Mouse (Mus musculus): ENCODE results near the gene Cadm2. TPM values are rescaled to one million over a fixed set of nuclear protein-coding genes. Genes with fewer than 3 reads are reported as not detected.

Gene Cadm2
- total RNA-seq, 1 experiment from 2014 or later, result not detected

DNA sequence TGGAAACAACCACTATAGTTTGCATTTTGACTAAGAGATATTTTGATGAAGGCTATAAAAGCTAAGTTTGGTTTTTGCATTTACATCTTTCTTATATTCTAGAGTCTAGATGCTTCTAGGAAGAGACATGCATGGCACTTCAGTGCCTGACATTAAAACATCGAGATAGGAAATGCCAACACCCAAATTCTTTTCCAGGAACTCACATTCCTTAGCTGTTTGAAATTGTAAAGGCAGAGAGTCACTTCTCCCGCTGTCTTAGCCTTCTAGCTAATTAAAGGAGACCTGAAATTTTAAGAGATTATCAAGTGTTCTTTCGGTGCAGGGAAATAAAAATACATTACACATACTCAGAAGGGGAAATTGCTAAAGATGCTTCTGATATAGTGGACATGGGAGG is 649.8 kb downstream of the Cadm2 start:
- ATAC-seq (replicated peaks; ENCODE audit: low read depth, poor library complexity, severe bottlenecking), result no peak

DNA sequence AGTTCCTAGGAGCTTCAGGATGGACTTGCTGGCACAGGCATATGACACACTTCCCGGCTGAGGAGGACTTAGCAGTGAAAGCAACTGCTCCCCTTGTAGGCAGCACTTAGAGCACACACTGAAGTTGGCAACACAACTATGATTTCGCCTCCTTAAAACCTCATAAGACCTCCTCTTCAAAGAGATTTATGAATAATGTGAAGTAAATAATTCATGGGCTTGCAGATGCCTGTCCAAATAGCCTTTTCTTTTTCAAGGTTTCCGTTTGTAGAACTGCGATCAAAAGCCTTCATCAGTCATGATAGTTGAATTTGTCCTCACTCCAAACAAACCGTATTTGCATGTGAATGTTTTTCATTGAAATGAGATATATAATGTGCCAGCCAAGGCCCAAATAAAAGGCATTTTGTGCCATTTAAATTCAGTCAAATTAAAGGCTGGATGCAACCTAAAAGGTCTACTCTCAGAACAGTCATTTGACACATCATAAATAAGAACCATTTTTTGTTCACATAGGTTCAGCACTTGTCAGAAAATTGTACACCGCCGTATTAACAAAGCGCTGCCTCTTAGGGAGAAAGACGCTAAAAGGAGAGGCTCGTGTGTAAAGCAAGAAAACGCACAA is 651.1 kb downstream of the Cadm2 start:
- no peak for ATAC-seq (replicated peaks; ENCODE audit: low read depth, poor library complexity, severe bottlenecking)

- ATAC-seq (replicated peaks; ENCODE audit: low read depth, poor library complexity, severe bottlenecking), result no peak
These were observed 652.4 kb downstream of the Cadm2 start for GRCm38 (mm10) chr16:66968336-66968735.

GRCm38 (mm10) chr16:66967686-66968085 is 653.0 kb downstream of the Cadm2 start:
- no peak for ATAC-seq (replicated peaks; ENCODE audit: low read depth, poor library complexity, severe bottlenecking)

GRCm38 (mm10) chr16:66959146-66959545 is 661.6 kb downstream of the Cadm2 start:
- ATAC-seq (replicated peaks; ENCODE audit: low read depth, poor library complexity, severe bottlenecking), result no peak

GRCm38 (mm10) chr16:66955876-66956275 is 664.8 kb downstream of the Cadm2 start:
- no peak for ATAC-seq (replicated peaks; ENCODE audit: low read depth, poor library complexity, severe bottlenecking)

GRCm38 (mm10) chr16:66936332-66936731 is 684.4 kb downstream of the Cadm2 start:
- ATAC-seq (replicated peaks; ENCODE audit: low read depth, poor library complexity, severe bottlenecking), result no peak

GRCm38 (mm10) chr16:66925517-66925916 is 695.2 kb downstream of the Cadm2 start:
- no peak for ATAC-seq (replicated peaks; ENCODE audit: low read depth, poor library complexity, severe bottlenecking)

- ATAC-seq (replicated peaks; ENCODE audit: low read depth, poor library complexity, severe bottlenecking), result no peak
These were observed 698.0 kb downstream of the Cadm2 start for GRCm38 (mm10) chr16:66922753-66923152.

DNA sequence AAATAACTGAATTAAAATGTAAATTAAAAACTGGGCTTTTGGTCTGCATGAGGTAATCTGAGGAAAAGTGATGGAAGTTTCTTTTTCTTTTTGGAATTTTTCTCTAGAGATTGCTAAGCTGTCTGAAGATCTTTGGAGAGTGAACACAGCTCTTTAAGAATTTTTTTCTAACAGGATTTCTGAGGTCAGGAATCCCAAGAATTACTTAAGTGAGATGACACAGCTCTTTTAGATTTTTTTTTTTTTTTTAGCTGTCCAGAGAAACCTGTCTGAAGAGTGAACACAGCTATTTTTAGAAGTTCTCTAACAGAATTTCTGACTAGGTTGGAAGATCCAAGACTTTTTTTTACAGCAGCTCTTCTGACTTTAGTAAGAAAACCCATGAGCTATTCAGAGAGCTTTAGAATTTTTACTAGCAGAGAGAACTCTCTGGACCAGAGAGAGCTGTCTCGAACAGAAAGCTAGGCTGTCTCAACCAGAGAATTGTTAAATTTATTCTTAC is 699.2 kb downstream of the Cadm2 start:
- no peak for ATAC-seq (replicated peaks; ENCODE audit: low read depth, poor library complexity, severe bottlenecking)

DNA sequence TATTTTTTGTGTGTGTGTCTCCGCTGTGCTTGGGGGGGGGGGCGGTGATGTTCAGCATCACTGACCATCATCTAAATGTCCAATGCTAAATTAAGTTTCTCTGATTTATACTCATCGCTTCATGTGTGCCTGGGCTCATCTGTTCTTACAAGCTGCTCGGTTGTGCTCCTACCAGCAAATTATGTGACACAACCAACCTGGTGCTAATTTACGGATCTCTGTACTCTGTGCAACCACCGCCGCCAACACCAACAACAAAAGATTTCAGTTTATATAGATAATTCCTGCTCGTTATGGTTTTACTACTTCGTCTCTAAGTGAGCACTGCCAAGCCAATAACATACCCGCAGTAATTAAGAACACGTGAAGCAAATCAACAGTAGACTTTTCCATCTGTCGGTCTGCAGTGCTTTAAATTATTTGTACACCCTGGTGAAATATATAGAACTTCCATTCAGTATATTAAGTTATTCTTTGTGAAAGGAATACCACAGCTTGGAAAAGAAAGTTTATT is 700.8 kb downstream of the Cadm2 start:
- ATAC-seq (replicated peaks; ENCODE audit: low read depth, poor library complexity, severe bottlenecking), result no peak

DNA sequence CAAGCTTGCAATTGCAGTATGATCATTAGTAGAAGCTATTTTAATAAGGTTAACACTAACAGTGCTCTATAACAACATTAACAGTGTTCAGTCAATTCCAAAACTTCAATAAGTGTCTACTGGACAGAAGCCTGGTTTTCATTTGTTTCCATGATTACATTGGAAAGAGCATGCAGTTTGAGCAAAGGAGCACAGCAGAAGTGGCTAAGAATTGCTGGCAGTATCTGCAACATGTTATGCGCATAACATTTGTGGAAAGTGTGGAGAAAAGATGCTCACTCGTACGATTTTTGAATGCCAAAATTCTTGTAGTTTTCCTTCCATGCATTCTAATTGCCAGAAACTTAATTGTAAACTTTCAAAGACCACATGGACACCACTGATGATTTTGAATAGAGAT is 718.9 kb downstream of the Cadm2 start:
- no peak for ATAC-seq (replicated peaks; ENCODE audit: low read depth, poor library complexity, severe bottlenecking)

DNA sequence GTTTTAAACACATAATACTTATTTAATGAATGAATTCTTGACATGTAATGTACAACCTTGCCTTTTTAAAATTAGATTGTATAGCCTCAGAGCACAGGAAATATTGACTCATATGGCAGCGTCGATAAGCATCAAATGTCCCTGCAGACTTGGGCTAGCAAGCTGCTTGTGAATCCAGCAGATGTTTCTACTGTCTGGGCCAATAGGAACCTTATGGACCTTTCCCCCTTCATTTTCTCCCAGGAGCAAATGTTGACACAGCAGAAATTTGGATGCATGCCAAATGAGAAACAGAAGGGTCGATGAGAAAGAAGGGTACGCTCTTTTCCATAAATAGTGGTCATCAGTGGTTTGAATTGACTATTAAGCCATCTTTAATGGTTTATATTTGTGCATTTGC is 720.0 kb downstream of the Cadm2 start:
- ATAC-seq (replicated peaks; ENCODE audit: low read depth, poor library complexity, severe bottlenecking), result no peak

DNA sequence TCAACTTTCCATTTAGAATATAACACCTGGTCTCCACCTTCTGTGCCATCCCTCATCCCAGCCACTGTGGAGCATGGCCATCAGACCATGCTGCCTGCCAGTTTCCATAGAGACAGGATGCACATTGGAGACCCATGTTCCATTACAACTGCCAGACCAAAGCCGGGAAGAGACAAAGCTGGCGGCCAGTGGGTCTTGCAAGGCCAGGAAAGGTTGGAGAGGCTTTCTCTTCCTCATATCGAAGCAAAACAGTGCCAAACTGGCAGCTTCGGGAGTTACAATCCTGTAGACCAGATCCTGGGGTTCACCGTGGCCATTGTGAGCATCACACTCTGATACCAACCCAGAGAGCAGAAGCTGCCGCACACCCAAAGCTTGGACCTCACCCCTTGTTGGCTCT is 728.3 kb downstream of the Cadm2 start:
- no peak for ATAC-seq (replicated peaks; ENCODE audit: low read depth, poor library complexity, severe bottlenecking)

DNA sequence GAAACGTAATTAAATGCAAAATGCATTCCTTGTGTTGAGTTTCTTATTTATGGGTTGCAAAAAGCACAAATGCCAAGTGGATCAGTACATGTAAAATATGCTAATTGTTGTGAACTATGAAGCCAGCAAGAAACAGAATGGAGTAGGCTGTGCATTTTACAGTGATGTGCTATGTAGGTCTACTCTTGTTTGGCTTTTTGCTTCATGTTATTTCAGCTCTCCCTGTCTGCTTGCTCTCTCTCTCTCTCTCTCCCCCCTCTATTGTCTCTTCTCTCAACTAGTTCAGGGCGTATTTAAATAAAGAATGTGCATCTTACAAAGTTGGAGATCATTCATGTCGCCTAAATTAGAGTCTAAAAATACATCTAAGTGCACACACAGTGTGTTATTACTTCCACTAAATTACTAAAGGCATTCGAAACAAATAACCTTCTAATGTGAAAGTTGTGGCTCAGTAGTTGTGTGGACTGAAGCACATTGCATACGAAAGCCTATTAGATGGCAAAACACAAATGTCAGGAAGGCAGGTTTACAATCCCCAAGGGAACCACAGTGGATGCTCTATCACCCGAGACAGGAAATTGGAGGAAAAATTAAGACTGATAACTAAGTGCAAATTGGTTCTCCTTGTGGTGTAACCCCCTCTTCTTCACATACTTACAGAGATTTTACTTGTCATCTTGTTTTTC is 729.0 kb downstream of the Cadm2 start:
- no peak for ATAC-seq (replicated peaks; ENCODE audit: low read depth, poor library complexity, severe bottlenecking)

DNA sequence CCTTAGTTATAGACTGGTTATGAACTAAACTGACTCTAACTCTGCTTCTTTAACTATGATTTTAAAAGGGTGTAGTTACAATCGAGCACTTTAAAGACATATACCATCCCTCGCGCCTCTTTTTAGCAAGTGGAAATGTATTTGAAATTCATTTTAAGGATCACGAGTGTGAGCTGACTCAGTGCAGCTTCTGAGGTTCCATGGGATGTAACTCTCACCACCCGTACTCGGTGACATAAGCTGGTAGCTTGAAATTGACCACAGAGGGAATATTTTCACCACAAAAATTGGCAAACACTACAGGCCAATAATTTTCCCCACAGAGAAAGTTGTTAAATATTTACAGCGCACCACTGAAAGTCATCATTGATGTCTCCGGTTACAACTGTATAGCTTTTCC is 730.8 kb downstream of the Cadm2 start:
- no peak for ATAC-seq (replicated peaks; ENCODE audit: low read depth, poor library complexity, severe bottlenecking)

DNA sequence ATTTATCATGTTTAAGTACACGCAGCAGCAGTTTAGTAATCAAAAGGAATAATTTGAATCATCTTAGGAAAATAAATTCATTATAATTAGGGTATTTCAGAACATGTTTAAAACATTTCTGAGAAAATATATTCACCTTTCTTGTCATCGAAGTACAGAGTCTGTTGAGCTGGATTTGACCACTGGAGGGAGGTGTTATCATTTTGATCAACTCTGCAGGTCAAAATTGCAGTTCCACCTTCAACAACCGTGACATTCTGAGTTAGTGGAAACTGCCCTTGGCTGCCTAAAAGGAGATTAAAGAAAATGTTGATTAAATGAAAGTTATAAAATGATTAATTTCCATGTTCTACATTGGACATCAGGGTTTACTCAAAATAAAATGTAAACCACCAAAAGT is 738.1 kb downstream of the Cadm2 start:
- no peak for ATAC-seq (replicated peaks; ENCODE audit: low read depth, poor library complexity, severe bottlenecking)

GRCm38 (mm10) chr16:66871201-66871600 is 749.5 kb downstream of the Cadm2 start:
- ATAC-seq (replicated peaks; ENCODE audit: low read depth, poor library complexity, severe bottlenecking), result no peak

GRCm38 (mm10) chr16:66851047-66851446 is 769.7 kb downstream of the Cadm2 start:
- ATAC-seq (replicated peaks; ENCODE audit: low read depth, poor library complexity, severe bottlenecking), result no peak

DNA sequence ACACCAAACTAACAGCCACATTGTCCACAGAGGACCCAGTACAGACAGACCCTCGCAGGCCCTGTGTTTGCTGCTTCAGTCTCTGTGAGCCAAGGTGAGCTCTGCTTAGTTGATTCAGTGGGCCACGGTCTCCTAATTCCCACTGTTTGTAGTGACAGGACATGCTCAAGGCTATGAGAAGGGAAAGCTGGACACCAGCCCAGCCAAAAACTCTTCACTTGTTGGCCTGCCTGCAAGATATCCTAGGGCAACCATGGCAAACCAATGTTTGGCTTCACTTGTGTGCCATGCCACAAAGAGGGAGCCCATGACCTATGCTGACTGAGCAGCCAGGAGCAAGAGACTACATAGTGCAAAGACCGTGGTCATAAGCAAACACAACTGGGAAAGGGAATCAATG is 795.8 kb downstream of the Cadm2 start:
- ATAC-seq (replicated peaks; ENCODE audit: low read depth, poor library complexity, severe bottlenecking), result no peak

DNA sequence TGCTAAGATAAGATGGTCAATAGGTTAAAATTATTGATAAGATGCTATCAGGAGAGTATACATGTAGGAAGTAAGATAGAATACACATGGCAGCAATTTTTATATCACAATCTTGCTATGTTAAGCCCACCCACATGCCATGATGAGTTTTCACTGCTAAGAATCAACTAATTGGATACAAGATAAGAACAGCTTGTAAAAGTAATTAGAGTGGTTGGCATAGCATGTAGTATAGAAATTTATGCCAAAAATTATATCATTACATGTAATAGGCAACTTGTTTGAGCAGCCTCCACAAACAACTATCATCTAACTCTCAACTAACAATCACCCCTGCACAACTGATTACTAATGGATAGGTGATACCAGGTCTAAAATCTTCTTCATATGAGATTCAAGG is 809.2 kb downstream of the Cadm2 start:
- no peak for ATAC-seq (replicated peaks; ENCODE audit: low read depth, poor library complexity, severe bottlenecking)

DNA sequence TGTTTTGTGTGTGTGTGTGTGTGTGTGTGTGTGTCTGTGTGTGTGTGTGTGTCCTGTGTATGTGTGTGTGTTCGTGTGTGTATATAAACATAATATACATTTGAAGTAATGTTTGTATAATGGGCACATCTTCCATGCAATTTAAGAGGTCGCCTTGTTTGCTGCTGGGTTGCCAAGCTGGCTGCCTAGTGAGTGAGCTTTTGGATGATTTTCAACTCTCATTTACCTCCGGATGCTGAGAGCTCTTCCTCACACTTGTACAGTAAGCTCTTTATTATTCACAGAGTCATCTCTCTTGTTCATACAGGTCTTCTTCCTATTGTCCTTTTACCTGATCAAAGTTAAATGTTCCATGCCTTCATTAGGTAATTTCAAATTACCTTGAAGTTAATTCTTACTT is 822.5 kb downstream of the Cadm2 start:
- no peak for ATAC-seq (replicated peaks; ENCODE audit: low read depth, poor library complexity, severe bottlenecking)

Data from common myeloid progenitor, adult 5-6 weeks (primary cell).